Mouse (Mus musculus) 3134 (cell line): ENCODE measurements at regions not wholly inside any gene's neighbourhood (a gene's known extent, or its start where the extent isn't known, plus 50 kb on each side); places are given as distances from the start of the nearest gene placed in this dataset.
"Not testable (repeated sequence)": the region's sequence is repeated elsewhere in the genome, so short reads cannot be mapped to it uniquely, and the experiment has no call there.

Source experiments
- DNase-seq: peaks from one replicate; pipeline ENCODE4 v3.0.0-alpha.2; 2011; ENCODE audit warnings: low spot score; ENCODE audit not compliant: insufficient read length; ENCODE audit errors: extremely low read depth

DNA sequence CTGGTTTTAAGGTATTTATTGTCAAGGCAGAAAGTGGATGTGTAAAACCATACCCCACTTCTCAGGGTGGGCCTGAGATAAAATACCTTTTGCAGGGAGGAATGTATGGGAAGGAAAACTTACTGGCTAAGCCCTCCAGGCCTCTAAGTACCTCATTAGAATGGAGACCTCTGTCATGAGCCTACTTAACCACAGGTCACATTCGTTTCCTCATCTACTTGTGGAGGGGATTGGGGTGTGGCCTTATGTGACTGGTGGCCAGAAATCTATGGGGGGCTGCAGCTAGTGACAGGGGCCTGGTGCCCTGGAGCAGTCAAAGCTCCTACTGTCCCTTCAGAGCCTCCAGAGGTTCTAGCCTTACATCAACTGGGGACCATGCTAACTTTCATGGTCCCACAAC lies 1020.0 kb downstream of the Adam6a start:
- DNase-seq, result no peak

GRCm38 (mm10) chr12:114564329-114564728 lies 1020.6 kb downstream of the Adam6a start:
- DNase-seq, result no peak

- DNase-seq, result no peak
Observed at GRCm38 (mm10) chr12:114583371-114583770, 1039.7 kb downstream of the Adam6a start.

GRCm38 (mm10) chr12:114587227-114587626 lies 1043.5 kb downstream of the Adam6a start:
- no peak for DNase-seq

GRCm38 (mm10) chr12:114597672-114598071 lies 1054.0 kb downstream of the Adam6a start:
- DNase-seq, result no peak

- DNase-seq, result no peak
Observed at GRCm38 (mm10) chr12:114609171-114609570, 1065.5 kb downstream of the Adam6a start.

DNA sequence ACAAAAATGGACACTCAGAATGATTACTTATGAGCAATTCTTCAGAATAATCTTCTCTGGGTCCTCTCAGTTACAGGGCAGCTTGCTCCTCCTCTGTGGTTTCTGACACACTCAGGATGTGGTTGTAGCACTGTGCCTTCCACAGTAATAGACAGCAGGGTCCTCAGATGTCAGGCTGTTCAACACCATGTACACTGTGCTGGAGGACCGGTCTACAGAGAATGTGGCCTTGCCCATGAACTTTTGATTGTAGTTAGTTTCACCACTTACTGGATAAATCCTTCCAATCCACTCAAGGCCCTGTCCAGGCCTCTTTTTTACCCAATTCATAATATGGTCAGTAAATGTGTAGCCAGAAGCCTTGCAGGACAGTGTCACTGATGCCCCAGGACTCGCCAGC lies 1068.4 kb downstream of the Adam6a start:
- no peak for DNase-seq

GRCm38 (mm10) chr12:114615179-114615578 lies 1071.5 kb downstream of the Adam6a start:
- DNase-seq, result no peak

GRCm38 (mm10) chr12:114615712-114616111 lies 1072.0 kb downstream of the Adam6a start:
- no peak for DNase-seq

- DNase-seq, result no peak
Observed at GRCm38 (mm10) chr12:114641089-114641488, 1097.4 kb downstream of the Adam6a start.

DNA sequence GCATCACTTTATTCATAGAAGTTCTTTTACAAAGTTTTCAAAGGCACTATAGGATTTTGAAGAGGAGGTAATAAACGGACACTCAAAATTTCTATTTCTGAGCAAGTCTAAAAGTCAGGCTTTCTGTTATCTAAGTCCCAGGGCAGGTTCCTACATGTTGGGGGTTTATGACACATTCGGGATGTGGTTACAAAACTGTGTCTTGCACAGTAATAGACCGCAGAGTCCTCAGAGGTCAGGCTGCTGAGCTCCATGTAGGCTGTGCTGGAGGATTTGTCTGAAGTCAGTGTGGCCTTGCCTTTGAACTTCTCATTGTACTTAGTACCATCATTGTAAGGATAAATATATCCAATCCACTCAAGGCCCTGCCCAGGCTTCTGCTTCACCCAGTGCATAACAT lies 1102.7 kb downstream of the Adam6a start:
- no peak for DNase-seq

DNA sequence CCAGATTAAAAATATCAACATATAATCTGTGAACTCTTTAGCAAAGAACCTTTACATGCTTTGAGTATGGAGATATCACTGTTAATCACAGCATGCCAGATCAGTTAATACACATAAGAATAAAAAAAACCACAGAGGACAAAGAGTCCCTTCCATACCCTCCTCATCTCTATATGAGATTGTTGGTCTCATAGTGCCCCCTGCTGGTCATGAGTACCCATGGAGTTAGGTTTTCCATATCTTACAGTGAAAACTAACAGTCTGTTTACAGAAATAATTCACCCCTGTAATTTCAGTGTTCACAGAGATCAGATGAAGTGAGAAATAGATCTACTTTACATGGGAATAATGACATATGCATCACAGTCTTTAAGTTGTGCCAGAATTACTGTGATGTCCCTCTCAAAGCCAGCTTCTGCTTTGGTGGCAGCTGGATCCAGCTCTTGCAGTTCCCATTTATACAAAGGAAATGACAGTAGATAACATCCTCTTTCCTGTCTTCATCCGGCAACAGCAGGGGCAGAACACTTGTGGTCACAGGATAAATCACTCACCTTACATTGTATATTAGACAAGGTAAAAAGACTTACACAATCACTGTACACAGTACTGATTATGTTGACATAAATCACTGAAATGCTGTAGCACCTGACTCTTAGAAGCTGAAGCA lies 1106.9 kb downstream of the Adam6a start:
- not testable (repeated sequence) for DNase-seq

DNA sequence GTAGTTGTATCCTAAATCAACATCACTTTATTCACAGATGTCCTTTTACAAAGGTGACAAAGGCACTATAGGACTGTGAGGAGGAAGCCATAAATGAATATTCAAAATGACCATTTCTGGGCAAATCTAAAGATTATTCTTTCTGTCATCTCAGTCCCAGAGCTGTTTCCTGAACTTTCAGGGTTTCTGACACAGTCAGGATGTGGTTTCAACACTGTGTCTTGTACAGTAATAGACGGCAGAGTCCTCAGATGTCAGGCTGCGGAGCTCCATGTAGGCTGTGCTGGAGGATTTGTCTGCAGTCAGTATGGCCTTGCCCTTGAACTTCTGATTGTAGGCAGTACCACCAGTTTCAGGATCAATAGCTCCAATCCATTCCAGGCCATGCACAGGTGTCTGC lies 1113.4 kb downstream of the Adam6a start:
- not testable (repeated sequence) for DNase-seq
